Mouse (Mus musculus): ENCODE results near the gene Adamts17.

The Adamts17 gene

GRCm38 (mm10) chr7:66933251-66933650 is 93.7 kb downstream of the Adamts17 start:
- in situ Hi-C loops (cut with MboI) = no loop called here

GRCm38 (mm10) chr7:66934062-66934461 is 94.5 kb downstream of the Adamts17 start:
- in situ Hi-C loops (cut with MboI) = no loop called here

GRCm38 (mm10) chr7:66935041-66935440 is 95.5 kb downstream of the Adamts17 start:
- in situ Hi-C loops (cut with MboI) = no loop called here

- in situ Hi-C loops (cut with MboI) = no loop called here
These were observed 96.7 kb downstream of the Adamts17 start for GRCm38 (mm10) chr7:66936042-66936755.

- in situ Hi-C loops (cut with MboI) = no loop called here
These were observed 97.4 kb downstream of the Adamts17 start for GRCm38 (mm10) chr7:66936911-66937310.

GRCm38 (mm10) chr7:66938988-66939783 is 99.7 kb downstream of the Adamts17 start:
- in situ Hi-C loops (cut with MboI) = no loop called here

GRCm38 (mm10) chr7:66940761-66941160 is 101.2 kb downstream of the Adamts17 start:
- in situ Hi-C loops (cut with MboI) = no loop called here

GRCm38 (mm10) chr7:66949006-66949405 is 109.5 kb downstream of the Adamts17 start:
- in situ Hi-C loops (cut with MboI) = no loop called here

- in situ Hi-C loops (cut with MboI) = no loop called here
These were observed 113.4 kb downstream of the Adamts17 start for GRCm38 (mm10) chr7:66952921-66953320.

GRCm38 (mm10) chr7:66954073-66954472 is 114.5 kb downstream of the Adamts17 start:
- in situ Hi-C loops (cut with MboI) = no loop called here

- in situ Hi-C loops (cut with MboI) = no loop called here
These were observed 115.2 kb downstream of the Adamts17 start for GRCm38 (mm10) chr7:66954723-66955122.

- in situ Hi-C loops (cut with MboI) = no loop called here
These were observed 116.0 kb downstream of the Adamts17 start for GRCm38 (mm10) chr7:66955455-66955919.

GRCm38 (mm10) chr7:66955978-66956377 is 116.4 kb downstream of the Adamts17 start:
- in situ Hi-C loops (cut with MboI) = no loop called here

GRCm38 (mm10) chr7:66957764-66958163 is 118.2 kb downstream of the Adamts17 start:
- in situ Hi-C loops (cut with MboI) = no loop called here

GRCm38 (mm10) chr7:66960246-66961033 is 120.9 kb downstream of the Adamts17 start:
- in situ Hi-C loops (cut with MboI) = no loop called here

- in situ Hi-C loops (cut with MboI) = no loop called here
These were observed 123.2 kb downstream of the Adamts17 start for GRCm38 (mm10) chr7:66962736-66963135.

- in situ Hi-C loops (cut with MboI) = no loop called here
These were observed 124.0 kb downstream of the Adamts17 start for GRCm38 (mm10) chr7:66963541-66963940.

GRCm38 (mm10) chr7:66966541-66967205 is 127.1 kb downstream of the Adamts17 start:
- in situ Hi-C loops (cut with MboI) = no loop called here

GRCm38 (mm10) chr7:66967206-66967919 is 127.8 kb downstream of the Adamts17 start:
- in situ Hi-C loops (cut with MboI) = no loop called here

GRCm38 (mm10) chr7:66968661-66969060 is 129.1 kb downstream of the Adamts17 start:
- in situ Hi-C loops (cut with MboI) = no loop called here

- in situ Hi-C loops (cut with MboI) = no loop called here
These were observed 129.7 kb downstream of the Adamts17 start for GRCm38 (mm10) chr7:66969199-66969598.

All from mature B cell (primary cell).